Mouse (Mus musculus) liver, embryonic 14.5 days (tissue): ENCODE measurements around the gene Snhg11. TPM values are rescaled to one million over a fixed set of nuclear protein-coding genes. Genes with fewer than 3 reads are reported as not detected.
A peak's percentile ranks its signal among the peaks of the same experiment; 100 is the strongest.

Experiments
- ATAC-seq: fragments of 200-750 bp; cut with Nextera tagmentation; 2 replicates; pipeline ENCODE4 v1.8.0; 2017; ENCODE audit warnings: moderate number of reproducible peaks, mild to moderate bottlenecking, moderate library complexity; ENCODE audit not compliant: insufficient read depth
- DNase-seq, 3 experiments: peaks; one replicate each; pipeline ENCODE4 v3.0.0-alpha.2; 2012 to 2013; ENCODE audit warnings: low read depth in 3 of 3, low spot score in 3 of 3
- H3K27ac ChIP-seq: fragments of 300-500 bp; sonication (generic); 2 replicates; pipeline ENCODE4 v1.5.1; 2014; ENCODE audit warnings: moderate library complexity, mild to moderate bottlenecking, control low read depth, inconsistent platforms
- H3K27me3 ChIP-seq: fragments of 300-500 bp; sonication (generic); 2 replicates; pipeline ENCODE4 v1.6.1; 2014; ENCODE audit warnings: mild to moderate bottlenecking, low read length, moderate library complexity; ENCODE audit not compliant: control insufficient read depth, insufficient read depth
- H3K36me3 ChIP-seq: fragments of 300-500 bp; sonication (generic); replicated peaks from 2 replicates; pipeline ENCODE4 v1.6.1; 2014; ENCODE audit warnings: low read depth; ENCODE audit not compliant: control insufficient read depth, insufficient read depth
- H3K4me1 ChIP-seq, 2 experiments: fragments of 200-500 bp in 1 of 2; fragments of 300-500 bp in 1 of 2; sonication (generic) in 1 of 2; replicated peaks; 2 replicates each; pipeline ENCODE4 v1.6.1; 2012 to 2014; ENCODE audit warnings: antibody characterized with exemption in 1 of 2, inconsistent platforms in 1 of 2, low read length in 1 of 2; ENCODE audit not compliant: control insufficient read depth in 2 of 2, insufficient read depth in 2 of 2
- H3K4me2 ChIP-seq: fragments of 300-500 bp; sonication (generic); 2 replicates; pipeline ENCODE4 v1.6.1; 2014; ENCODE audit warnings: low read depth, mild to moderate bottlenecking, control low read depth, moderate library complexity
- H3K4me3 ChIP-seq, 2 experiments: fragments of 200-500 bp in 1 of 2; fragments of 300-500 bp in 1 of 2; sonication (generic) in 1 of 2; 2 replicates each; pipeline ENCODE4 v1.5.1; 2012 to 2014; ENCODE audit warnings: low read depth in 2 of 2, low read length in 2 of 2, mild to moderate bottlenecking in 2 of 2, control low read depth in 1 of 2, inconsistent platforms in 1 of 2, moderate library complexity in 1 of 2; ENCODE audit not compliant: insufficient read depth in 1 of 2
- H3K9ac ChIP-seq: fragments of 300-500 bp; sonication (generic); replicated peaks from 2 replicates; pipeline ENCODE4 v1.6.1; 2014; ENCODE audit warnings: mild to moderate bottlenecking, control low read depth, moderate library complexity
- H3K9me3 ChIP-seq: fragments of 300-500 bp; sonication (generic); 2 replicates; pipeline ENCODE4 v1.6.1; 2016; ENCODE audit warnings: low read length, mixed read lengths; ENCODE audit not compliant: control insufficient read depth
- CTCF ChIP-seq: IDR thresholded peaks from 2 replicates; pipeline ENCODE4 v1.5.1; 2016; ENCODE audit warnings: antibody characterized with exemption, low read depth, control low read depth
- EP300 ChIP-seq: IDR thresholded peaks from 2 replicates; pipeline ENCODE4 v1.6.1; 2016; ENCODE audit warnings: antibody characterized with exemption, low read depth
- WGBS: fragments of 180-500 bp; shearing (Covaris S2); extraction: QIAGEN DNeasy Blood & Tissue Kit; methylation state at CpG from one replicate; pipeline ENCODE4 v1.1.7; 2014; ENCODE audit not compliant: insufficient replicate concordance; 5-methylcytosine and 5-hydroxymethylcytosine counted together
- polyA plus RNA-seq, 2 experiments: library from polyadenylated mRNA; depleted of rRNA in 1 of 2; stranded (reverse) in 1 of 2; unstranded in 1 of 2; fragments of >200 nt; fragmentation: Nextera tagmentation in 1 of 2; extraction: Ambion mirVana in 1 of 2; gene quantifications; 2 replicates each; pipeline versions ENCODE4 v1.2.1 to v1.2.3; 2012 to 2014

The Snhg11 gene
- polyA plus RNA-seq, 2 experiments = 0.42 to 2.0 TPM

DNA sequence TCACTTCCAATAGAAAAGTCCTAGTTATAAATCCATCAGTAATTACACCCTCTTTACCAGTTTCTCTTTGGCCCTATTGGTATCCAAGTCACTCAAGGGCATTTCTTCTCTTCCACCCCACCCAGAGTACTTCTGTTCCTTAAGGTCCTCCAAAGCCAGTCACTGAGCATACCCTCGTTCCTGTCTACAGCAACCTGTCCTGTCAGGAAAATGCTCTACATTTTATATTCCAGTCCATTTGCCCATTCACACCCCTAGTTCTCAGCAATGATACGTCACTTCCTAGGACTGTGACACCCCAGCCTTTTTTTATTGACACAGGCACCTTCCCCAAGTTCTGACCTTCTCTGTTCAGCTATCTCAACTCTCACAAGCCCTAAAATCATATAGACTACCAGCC, 20.2 kb upstream of the Snhg11 start:
- DNase-seq (no peak), ATAC-seq (no peak)
- Histone ChIP-seq H3K4me1 (peaks cover 0 to 15% of the 10 kb centered on the region in 2 experiments), H3K36me3 (peaks cover 48% of the 10 kb centered on the region), H3K4me3 (no peak overlapping the region), H3K9me3 (no peaks in the 10 kb centered on the region), H3K4me2 (no peak overlapping the region), H3K9ac (no peak overlapping the region), H3K27ac (no peak overlapping the region), H3K27me3 (no peaks in the 10 kb centered on the region)
- WGBS = 66% methylated on average over 2 of the region's 2 CpGs
- no peak for TF ChIP-seq CTCF
- no peak for TF ChIP-seq EP300

DNA sequence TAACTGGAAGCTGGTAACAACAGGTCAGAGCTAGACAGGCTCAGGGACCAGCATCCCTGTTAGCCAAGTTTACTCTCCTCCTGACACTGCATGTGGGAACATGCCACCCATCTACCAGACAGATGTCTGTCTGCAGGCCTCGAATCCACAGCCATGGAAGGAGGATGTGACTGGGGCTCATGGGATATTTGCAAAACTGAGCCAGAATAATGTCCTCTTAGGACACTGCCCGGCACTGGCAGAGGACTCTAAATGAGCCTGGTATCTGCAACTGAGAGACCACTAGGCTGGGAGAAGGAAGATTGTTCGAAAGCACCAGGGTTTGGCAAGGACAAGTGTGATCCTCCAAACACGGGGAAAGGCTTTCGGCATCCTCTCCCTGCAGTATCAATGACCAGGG, 19.3 kb upstream of the Snhg11 start:
- Histone ChIP-seq H3K9ac (no peak overlapping the region), H3K27me3 (no peaks in the 10 kb centered on the region), H3K27ac (no peak overlapping the region), H3K4me2 (no peak overlapping the region), H3K9me3 (no peaks in the 10 kb centered on the region), H3K36me3 (peaks cover 48% of the 10 kb centered on the region), H3K4me3 (no peak overlapping the region), H3K4me1 (peaks cover 0 to 16% of the 10 kb centered on the region in 2 experiments)
- 70% methylated on average over 5 of the region's 5 CpGs for WGBS
- TF ChIP-seq CTCF (no peak), EP300 (no peak)
- no peak for ATAC-seq
- no peak for DNase-seq

DNA sequence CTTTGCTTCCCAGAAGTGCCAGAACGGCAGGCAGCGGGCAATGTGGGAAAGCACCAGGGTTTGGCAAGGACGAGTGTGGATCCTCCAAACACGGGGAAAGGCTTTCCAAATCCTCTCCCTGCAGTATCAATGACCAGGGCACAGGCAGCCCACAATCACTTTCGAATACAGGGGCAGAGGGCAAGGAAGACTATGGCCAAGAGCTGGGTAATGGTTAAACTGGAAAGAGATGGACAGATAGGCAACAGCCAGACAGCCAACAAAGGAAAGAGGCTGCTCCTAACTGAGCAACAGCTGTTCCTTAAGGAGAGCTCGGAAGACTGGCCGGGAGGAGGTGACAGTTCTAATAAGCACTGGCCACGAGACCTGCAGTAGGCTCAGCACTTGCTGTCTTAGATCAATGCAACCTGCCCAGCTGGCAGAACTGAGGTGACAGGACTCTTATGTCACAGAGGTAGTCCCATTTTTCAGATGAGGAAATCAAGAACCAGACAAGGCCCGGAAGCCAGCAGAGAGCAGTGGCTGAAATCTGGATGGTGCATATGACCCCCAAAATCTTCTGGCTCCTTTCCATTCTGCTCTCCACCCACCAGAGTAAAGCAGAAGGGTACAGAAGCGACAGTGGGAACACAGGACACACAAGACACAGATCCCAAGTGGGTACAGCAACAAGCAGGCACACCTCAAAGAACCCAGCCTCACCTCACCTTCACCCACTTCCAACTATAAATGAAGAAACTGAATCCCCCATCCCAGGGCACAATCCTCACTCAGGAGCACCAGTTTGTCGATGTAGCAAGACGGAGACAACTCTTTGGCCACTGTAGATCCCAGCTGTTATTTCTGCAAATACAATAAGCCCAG, 15.4 kb upstream of the Snhg11 start:
- TF ChIP-seq CTCF (no peak), EP300 (no peak)

DNA sequence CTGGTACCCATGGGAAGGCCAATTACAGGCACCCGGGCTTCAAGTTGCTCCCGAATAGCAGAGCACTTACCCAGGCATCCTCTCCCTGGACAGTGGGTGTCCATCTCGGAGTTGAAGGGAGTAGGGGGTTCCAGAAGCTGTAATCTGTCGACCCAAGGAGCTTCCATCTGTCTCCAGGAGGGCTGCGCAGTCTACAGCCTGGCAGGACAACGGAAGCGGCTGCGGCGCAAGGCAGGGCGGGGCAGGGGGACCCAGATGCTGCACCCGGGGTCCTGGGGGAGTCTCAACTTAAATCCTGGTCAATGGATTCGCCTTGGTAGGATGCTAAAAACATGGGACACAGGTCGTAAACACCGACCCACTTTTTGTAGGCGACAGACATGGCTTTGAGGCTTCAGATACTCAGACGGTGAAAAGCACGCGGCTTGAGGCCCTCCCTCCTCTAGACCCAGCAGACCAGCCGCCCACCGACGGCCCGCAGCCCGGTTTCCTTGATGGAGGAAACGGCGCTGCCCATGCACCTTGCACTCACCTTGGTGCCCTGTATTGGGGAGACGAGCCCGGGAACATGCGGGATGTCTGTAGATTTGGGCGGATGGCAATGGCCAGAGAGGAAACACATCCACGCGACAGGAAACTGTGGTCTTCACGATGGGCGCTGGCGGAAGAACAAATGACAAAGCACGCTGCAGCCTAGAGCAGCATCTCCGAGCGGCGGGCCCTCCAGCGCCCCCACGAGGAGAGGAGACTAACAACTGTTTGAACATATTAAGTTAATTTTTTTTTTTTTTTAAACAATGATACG, 14.4 kb upstream of the Snhg11 start:
- no peaks in the 10 kb centered on the region for H3K9me3 ChIP-seq
- peak; percentile 91 for TF ChIP-seq CTCF
- peak; percentile 39 for TF ChIP-seq EP300
- under 1% methylated on average over 41 of the region's 41 CpGs for WGBS
- peak overlapping the region; percentile 80 to 87 for H3K4me3 ChIP-seq
- no peaks in the 10 kb centered on the region for H3K27me3 ChIP-seq
- peak; percentile 69 to 75 (median 71) for DNase-seq
- peaks cover 36% of the 10 kb centered on the region for H3K36me3 ChIP-seq
- peak; percentile 81 for ATAC-seq
- peak overlapping the region; percentile 30 for H3K27ac ChIP-seq
- H3K4me1 ChIP-seq = peaks cover 3 to 20% of the 10 kb centered on the region in 2 experiments
- H3K4me2 ChIP-seq = peak overlapping the region; percentile 75
- H3K9ac ChIP-seq = peak overlapping the region; percentile 84

More for the DNA sequence above, 15.4 kb upstream of the Snhg11 start:
- no peak for ATAC-seq
- H3K36me3 ChIP-seq = peaks cover 46% of the 10 kb centered on the region
- peak overlapping the region; percentile 80 to 87 for H3K4me3 ChIP-seq
- H3K27me3 ChIP-seq = no peaks in the 10 kb centered on the region
- no peak for DNase-seq
- no peaks in the 10 kb centered on the region for H3K9me3 ChIP-seq
- H3K4me2 ChIP-seq = peak overlapping the region; percentile 75
- H3K4me1 ChIP-seq = peaks cover 3 to 20% of the 10 kb centered on the region in 2 experiments
- 53% methylated on average over 12 of the region's 12 CpGs for WGBS
- no peak overlapping the region for H3K27ac ChIP-seq
- peak overlapping the region; percentile 84 for H3K9ac ChIP-seq
